Mouse (Mus musculus) bone marrow macrophage, adult 2 months (primary cell): ENCODE results near the gene Vill. TPM values are rescaled to one million over a fixed set of nuclear protein-coding genes. Genes with fewer than 3 reads are reported as not detected.

Source experiments
- H3K27ac ChIP-seq: 2 replicates; pipeline ENCODE4 v1.5.1; 2012; ENCODE audit warnings: low read depth, low read length; ENCODE audit not compliant: insufficient read depth
- H3K4me1 ChIP-seq: 2 replicates; pipeline ENCODE4 v1.6.1; 2012; ENCODE audit warnings: low read length; ENCODE audit not compliant: control insufficient read depth, insufficient read depth
- H3K4me3 ChIP-seq: 2 replicates; pipeline ENCODE4 v1.5.1; 2012; ENCODE audit warnings: mild to moderate bottlenecking, low read length, moderate library complexity; ENCODE audit not compliant: insufficient read depth
- CTCF ChIP-seq: IDR thresholded peaks from 2 replicates; pipeline ENCODE4 v1.5.1; 2012; ENCODE audit warnings: low read depth, mild to moderate bottlenecking, low read length, moderate library complexity
- POLR2A ChIP-seq: IDR thresholded peaks from 2 replicates; pipeline ENCODE4 v1.6.1; 2012; ENCODE audit warnings: mild to moderate bottlenecking, low read depth, low read length, borderline replicate concordance
- polyA plus RNA-seq: library from polyadenylated mRNA; stranded (reverse); fragments of >200 nt; gene quantifications from 2 replicates; pipeline ENCODE4 v1.2.4, GENCODE M21; 2012; ENCODE audit not compliant: missing spikeins, insufficient read depth, insufficient read length

Vill gene
- polyA plus RNA-seq, 1 experiment = 43.1 TPM

DNA sequence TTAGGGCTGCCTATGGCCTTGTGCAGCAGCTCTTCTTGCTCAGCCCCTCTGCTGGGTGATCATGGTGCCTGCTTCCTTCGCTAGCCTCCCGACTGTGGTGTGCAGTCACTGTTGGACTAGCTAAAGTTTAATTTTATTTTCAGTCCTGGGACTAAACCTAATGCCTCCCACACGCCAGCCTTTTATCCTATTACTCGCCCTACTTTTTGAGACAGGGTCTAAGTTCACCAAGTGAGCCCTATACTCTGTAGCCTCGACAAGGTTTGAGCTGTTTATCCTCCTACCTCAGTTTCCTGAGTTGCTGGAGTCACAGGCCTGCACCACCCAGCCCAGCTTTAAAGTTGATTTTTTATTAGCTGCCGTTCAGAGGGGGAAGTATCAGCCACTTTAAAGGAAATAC, 27.3 kb upstream of the Vill start:
- peaks cover 6% of the 10 kb centered on the region; the same call in 1 of the 2 replicates for H3K4me1 ChIP-seq
- H3K4me3 ChIP-seq = no peak overlapping the region
- H3K27ac ChIP-seq = no peak overlapping the region
- no peak for TF ChIP-seq CTCF

DNA sequence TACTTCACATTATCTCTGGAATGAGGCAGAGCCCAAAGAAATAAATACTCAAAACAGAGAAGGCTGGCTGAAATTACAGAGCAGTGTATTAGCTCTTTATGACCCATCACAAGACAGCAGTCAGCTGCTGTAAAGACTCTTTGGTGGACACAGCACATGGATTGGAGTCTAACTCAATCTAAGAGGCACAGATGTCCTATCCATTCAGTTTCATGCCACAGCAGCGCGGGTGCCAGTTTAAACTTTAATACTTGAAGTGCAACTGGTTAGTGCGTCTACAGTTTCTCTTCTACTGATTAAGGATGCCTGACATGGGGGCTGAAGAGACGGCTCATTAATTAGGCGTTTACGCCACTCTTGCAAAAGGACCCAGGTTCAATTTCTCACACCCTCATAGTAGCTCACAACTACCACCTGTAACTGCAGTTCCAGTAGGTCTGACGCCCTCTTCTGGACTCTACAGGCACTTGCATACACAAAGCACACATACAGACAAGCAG, 26.7 kb upstream of the Vill start:
- peaks cover 6% of the 10 kb centered on the region; the same call in 1 of the 2 replicates for H3K4me1 ChIP-seq
- no peak overlapping the region for H3K27ac ChIP-seq
- H3K4me3 ChIP-seq = no peak overlapping the region
- TF ChIP-seq CTCF (no peak), POLR2A (no peak)

DNA sequence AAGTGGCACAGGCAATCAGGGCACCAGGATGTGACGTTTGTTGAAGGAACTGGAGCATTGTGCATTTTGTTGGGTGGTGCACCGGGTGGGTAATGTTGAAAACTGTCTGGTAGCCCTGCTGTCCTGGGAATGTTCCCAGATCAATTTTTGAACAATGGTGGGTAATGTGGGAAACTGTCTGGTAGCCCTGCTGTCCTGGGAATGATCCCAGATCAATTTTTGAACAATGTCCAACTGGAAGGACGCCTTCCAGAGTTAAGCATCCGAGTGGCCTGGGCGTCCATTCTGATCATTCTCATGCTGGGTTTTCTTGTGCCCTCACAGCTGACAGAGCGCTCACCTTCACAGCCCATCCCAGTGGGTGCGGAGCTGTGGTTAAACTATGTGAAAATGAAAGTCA, 25.2 kb upstream of the Vill start:
- H3K4me1 ChIP-seq = peaks cover 6% of the 10 kb centered on the region; the same call in 1 of the 2 replicates
- no peak overlapping the region for H3K27ac ChIP-seq
- no peak for TF ChIP-seq CTCF
- TF ChIP-seq POLR2A = no peak

DNA sequence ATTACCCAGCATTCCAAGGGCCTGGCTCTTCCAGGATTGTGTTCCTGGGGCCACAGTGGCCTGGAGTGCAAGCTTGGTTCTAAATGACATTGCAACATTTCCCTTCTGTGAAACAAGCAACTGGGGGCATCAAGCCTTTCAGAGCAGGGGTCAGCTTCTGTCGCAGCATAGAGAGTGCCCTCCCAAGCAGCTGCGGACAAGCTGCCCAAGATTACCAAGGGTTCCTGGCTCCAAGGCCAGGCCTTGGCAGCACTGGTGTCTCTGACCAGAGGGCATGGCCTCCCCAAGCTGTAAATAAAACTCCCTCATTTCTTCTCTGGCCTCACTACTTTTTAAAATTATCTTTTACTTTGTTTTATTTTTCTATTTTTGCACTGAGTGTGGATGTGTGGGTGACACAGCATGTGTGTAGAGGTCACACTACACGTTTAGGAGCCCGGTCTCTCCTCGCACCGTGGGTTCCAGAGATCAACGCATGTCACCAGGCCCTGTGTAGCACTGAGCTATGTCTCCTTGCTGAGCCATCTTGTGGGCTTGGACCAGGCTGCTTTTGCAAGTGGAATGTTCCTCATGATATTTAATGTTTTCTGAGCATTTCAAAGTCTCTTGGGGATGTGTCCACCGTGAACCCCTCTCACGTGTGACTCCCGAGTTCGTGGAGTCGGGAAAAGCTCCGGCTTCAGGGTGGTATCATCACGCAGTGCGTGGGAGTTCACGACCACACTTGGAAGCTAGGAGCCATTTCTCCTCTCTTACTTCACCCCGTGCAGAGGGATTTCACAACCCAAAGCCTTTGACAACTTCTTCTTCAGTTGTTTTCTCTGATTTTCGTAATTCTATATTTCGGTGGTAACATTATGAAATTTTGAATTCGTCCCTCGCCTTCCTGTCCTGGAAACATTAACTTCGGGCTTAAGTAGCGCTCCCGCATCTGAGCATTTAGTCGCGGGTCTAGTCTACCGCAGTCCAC, 24.1 kb upstream of the Vill start:
- Histone ChIP-seq H3K27ac (no peak overlapping the region), H3K4me3 (no peak overlapping the region), H3K4me1 (peaks cover 6% of the 10 kb centered on the region; the same call in 1 of the 2 replicates)
- no peak for TF ChIP-seq POLR2A

More for the DNA sequence above, 25.2 kb upstream of the Vill start:
- H3K4me3 ChIP-seq = no peak overlapping the region

DNA sequence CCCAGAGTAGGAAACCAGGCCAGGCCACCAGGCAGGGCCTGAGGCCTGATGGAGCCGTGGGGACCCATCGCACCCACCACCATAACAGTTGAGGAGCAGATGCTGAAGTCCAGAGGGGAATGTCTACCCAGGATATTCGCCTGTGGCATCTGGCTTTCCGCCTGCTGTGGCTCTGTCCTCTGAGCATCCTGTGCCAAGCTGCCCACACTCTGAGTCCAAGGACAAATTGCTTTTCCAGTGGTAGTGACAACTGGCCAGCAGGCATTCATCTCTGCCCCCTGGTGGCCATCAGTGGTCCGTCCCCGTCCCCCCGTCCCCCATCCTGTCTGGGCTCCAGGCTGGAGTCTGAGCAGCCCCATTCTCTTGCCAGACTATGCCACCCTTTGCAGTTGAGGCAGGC, 23.0 kb upstream of the Vill start:
- H3K27ac ChIP-seq = no peak overlapping the region
- TF ChIP-seq CTCF (peak; percentile 43), POLR2A (no peak)
- peaks cover 6% of the 10 kb centered on the region; the same call in 1 of the 2 replicates for H3K4me1 ChIP-seq
- no peak overlapping the region for H3K4me3 ChIP-seq

DNA sequence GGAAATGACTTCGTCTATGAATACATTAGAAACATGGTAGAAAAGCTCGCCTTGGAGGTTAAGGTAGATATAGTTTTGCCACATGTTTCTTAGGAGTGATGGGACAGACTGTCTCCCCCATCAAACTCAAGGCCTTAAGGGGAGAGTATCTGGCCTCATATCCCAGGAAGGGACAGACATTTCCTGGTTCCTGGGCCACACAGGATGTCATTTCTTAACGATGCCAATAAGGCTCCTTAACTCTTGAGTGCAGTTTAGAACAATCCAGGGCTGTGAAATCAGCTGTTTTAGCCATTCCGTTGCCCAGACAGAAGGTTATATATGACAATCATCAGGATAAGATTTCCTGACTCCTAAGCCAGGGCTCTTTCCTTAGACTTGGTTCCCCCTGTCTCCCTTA, 21.5 kb upstream of the Vill start:
- Histone ChIP-seq H3K4me1 (peaks cover 14% of the 10 kb centered on the region), H3K4me3 (no peak overlapping the region), H3K27ac (no peak overlapping the region)
- TF ChIP-seq CTCF (no peak), POLR2A (no peak)

DNA sequence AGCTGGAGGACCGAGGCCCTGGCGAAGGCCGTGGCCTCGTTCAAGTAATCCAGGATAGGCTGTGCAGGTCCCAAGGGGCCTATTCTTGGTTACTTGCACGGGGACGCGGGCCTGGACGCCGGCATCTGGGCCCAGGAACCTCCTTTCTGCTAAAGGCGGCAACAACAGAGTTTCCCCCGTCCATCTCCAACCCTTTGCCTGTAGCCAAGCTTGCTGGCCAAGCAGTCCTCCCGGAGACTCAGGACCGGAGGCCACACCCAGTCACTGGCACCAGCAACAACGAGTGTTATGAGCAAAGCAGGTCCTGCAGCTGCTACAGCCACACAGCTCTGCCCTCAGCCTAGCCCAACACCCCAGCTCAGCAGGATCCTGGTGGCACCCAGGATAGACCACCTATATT, 20.8 kb upstream of the Vill start:
- no peak overlapping the region for H3K27ac ChIP-seq
- H3K4me3 ChIP-seq = no peak overlapping the region
- TF ChIP-seq CTCF (no peak), POLR2A (no peak)
- H3K4me1 ChIP-seq = peaks cover 21% of the 10 kb centered on the region

DNA sequence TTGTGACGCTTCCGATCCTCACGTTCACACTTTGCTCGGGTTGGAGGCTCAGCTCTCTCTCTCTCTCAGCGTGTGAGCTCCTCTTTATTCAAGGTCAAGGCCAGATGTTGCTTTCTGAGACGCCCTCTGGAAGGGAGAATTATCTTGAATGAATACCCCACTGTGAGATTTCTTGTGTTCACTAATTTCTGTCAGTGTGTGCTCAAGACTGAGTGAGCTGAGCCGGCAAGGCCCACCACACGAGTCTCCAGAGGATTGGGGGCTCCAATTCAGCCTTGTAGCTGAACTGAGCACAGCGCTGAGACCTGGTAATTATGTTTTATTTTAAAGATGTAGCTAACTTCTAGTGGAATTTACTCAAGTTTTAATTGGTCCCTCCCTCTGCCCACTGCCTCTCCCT, 20.0 kb upstream of the Vill start:
- no peak overlapping the region for H3K27ac ChIP-seq
- H3K4me3 ChIP-seq = no peak overlapping the region
- H3K4me1 ChIP-seq = peaks cover 27% of the 10 kb centered on the region
- TF ChIP-seq POLR2A (no peak), CTCF (no peak)

DNA sequence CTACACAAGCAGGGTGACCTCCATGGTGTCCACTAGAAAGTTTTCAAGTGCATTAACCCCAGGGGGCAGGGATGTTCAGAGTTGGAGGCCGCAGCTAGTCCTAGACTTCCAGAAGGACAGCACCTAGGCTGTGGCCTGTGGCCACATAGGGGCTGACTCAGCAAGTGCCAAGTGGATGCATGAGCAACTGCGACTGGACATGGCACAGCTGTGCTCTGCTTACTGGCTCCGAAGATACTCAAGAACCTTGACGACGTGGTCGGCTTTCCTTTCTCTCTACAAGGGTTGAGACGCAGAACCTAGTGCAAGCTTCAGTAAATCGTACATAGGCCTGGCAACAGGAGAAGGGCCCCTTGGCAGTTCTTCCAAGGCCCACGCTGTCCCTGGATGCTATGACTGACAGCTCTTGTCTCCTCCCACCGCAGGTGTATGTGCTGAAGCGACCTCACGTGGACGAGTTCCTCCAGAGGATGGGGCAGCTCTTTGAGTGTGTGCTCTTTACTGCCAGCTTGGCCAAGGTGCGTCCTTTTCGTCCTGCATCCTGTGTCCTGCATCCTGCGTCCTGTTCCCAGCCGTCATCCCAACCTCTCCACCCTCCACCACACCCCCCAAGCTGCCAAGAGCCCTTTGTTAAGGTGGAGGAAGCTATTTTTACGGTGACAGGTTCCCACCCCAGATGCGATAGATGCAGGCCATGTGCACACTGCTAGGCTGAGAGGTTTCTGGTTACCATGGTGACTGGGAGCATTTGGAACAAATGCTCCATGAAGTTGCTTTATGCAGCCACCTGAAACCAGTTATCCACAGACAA, 19.3 kb upstream of the Vill start:
- TF ChIP-seq CTCF (no peak), POLR2A (no peak)
- Histone ChIP-seq H3K4me1 (peaks cover 30% of the 10 kb centered on the region), H3K4me3 (no peak overlapping the region), H3K27ac (no peak overlapping the region)
